Mouse (Mus musculus) cortical plate, adult 2 months (tissue): Measurements from ENCODE around the gene Nfia.

Experiments
- CTCF ChIP-seq: fragments of 200-500 bp; IDR thresholded peaks from 2 replicates; pipeline ENCODE4 v1.5.1; 2011; ENCODE audit warnings: mild to moderate bottlenecking, control low read depth, low read length; ENCODE audit not compliant: insufficient read depth; ENCODE audit errors: extremely low read depth
- POLR2A ChIP-seq: fragments of 200-500 bp; IDR thresholded peaks from 2 replicates; pipeline ENCODE4 v1.6.1; 2011; ENCODE audit warnings: mild to moderate bottlenecking, low read length, control low read depth; ENCODE audit not compliant: insufficient read depth; ENCODE audit errors: extremely low read depth

- TF ChIP-seq CTCF (no peak), POLR2A (no peak)
These were observed 75.1 kb downstream of the Nfia start for GRCm38 (mm10) chr4:97847653-97848052.
